Mouse (Mus musculus): Measurements from ENCODE around the gene Lypd8.

GRCm38 (mm10) chr11:58350628-58351027 is 28.2 kb upstream of the Lypd8 start:
- TF ChIP-seq POLR2A (IDR thresholded peaks at IDR 0.05; ENCODE audit: insufficient read depth, low read depth, low read length), result no peak
- TF ChIP-seq CTCF (IDR thresholded peaks at IDR 0.05; ENCODE audit: insufficient read depth, low read depth, low read length), result no peak
